ENCODE assay signal across 34 mouse cellular contexts in genomic region chr3:62650551-62650950, GRCm38 (mm10). TPM values are rescaled to one million over a fixed set of nuclear protein-coding genes. Genes with fewer than 3 reads are reported as not detected.
A peak's percentile ranks its signal among the peaks of the same experiment; 100 is the strongest.
DNase-seq lines count a peak whose midpoint lies in the region; ATAC-seq and TF ChIP-seq lines count a peak whose summit lies in the region.
"Had no signal": no experiment of that assay in that cellular context is flagged by ENCODE, and none has a peak within 500 bp of the region (broad histone marks: within the 10 kb centered on the region; RNA-seq: fewer than 3 reads in every experiment).

No protein-coding gene starts in this region.

- no peaks in the 10 kb centered on the region for H3K27me3 ChIP-seq in hindbrain, postnatal 0 days (ENCODE audit: insufficient read depth, low read length)
- no peaks in the 10 kb centered on the region for H3K27me3 ChIP-seq in hindbrain, embryonic 11.5 days (ENCODE audit: control insufficient read depth, insufficient read depth, low read length)
- H3K27me3 ChIP-seq in neural tube, embryonic 14.5 days (ENCODE audit: control insufficient read depth, insufficient read depth, low read length): no peaks in the 10 kb centered on the region
- no peaks in the 10 kb centered on the region for H3K27me3 ChIP-seq in midbrain, postnatal 0 days (ENCODE audit: insufficient read depth, low read length)
- no peaks in the 10 kb centered on the region for H3K27me3 ChIP-seq in embryonic facial prominence, embryonic 10.5 days (replicated peaks; ENCODE audit: low read depth, poor library complexity, severe bottlenecking)
- H3K27me3 ChIP-seq: embryonic facial prominence, embryonic 13.5 days; heart, embryonic 13.5 days; limb, embryonic 13.5 days had no signal

- WGBS in hindbrain, postnatal 0 days: 81% methylated on average over 1 of the region's 1 CpGs
- WGBS in hindbrain, embryonic 11.5 days: 97% methylated on average over 1 of the region's 1 CpGs
- WGBS in neural tube, embryonic 14.5 days: 54% methylated on average over 1 of the region's 1 CpGs
- WGBS in midbrain, postnatal 0 days: 68% methylated on average over 1 of the region's 1 CpGs
- 95% methylated on average over 1 of the region's 1 CpGs for WGBS in embryonic facial prominence, embryonic 10.5 days

- no peak overlapping the region for H3K9ac ChIP-seq in hindbrain, postnatal 0 days (replicated peaks; ENCODE audit: low read length)
- no peak overlapping the region for H3K9ac ChIP-seq in hindbrain, embryonic 11.5 days (ENCODE audit: low read depth, low read length)
- no peak overlapping the region for H3K9ac ChIP-seq in neural tube, embryonic 14.5 days (replicated peaks; ENCODE audit: low read depth, low read length)
- no peak overlapping the region for H3K9ac ChIP-seq in midbrain, postnatal 0 days (replicated peaks; ENCODE audit: low read length, poor library complexity, severe bottlenecking)
- H3K9ac ChIP-seq: embryonic facial prominence, embryonic 13.5 days; forebrain, postnatal 0 days; heart, embryonic 13.5 days; limb, embryonic 13.5 days; liver, postnatal 0 days had no signal

- no peak overlapping the region for H3K4me3 ChIP-seq in hindbrain, postnatal 0 days (ENCODE audit: low read length)
- H3K4me3 ChIP-seq in hindbrain, embryonic 11.5 days (ENCODE audit: low read depth, low read length): no peak overlapping the region
- no peak overlapping the region for H3K4me3 ChIP-seq in neural tube, embryonic 14.5 days (ENCODE audit: low read depth, low read length)
- no peak overlapping the region for H3K4me3 ChIP-seq in midbrain, postnatal 0 days (ENCODE audit: low read depth, low read length)
- no peak overlapping the region for H3K4me3 ChIP-seq in embryonic facial prominence, embryonic 10.5 days
- H3K4me3 ChIP-seq: embryonic facial prominence, embryonic 13.5 days; forebrain, embryonic 10.5 days; heart, embryonic 13.5 days; limb, embryonic 13.5 days had no signal

- H3K4me2 ChIP-seq in hindbrain, postnatal 0 days (ENCODE audit: low read depth, low read length): no peak overlapping the region
- no peak overlapping the region for H3K4me2 ChIP-seq in hindbrain, embryonic 11.5 days (replicated peaks; ENCODE audit: low read depth, low read length)
- H3K4me2 ChIP-seq in neural tube, embryonic 14.5 days (ENCODE audit: low read depth, low read length): no peak overlapping the region
- no peak overlapping the region for H3K4me2 ChIP-seq in midbrain, postnatal 0 days (ENCODE audit: low read depth, low read length, poor library complexity, severe bottlenecking)
- H3K4me2 ChIP-seq: embryonic facial prominence, embryonic 13.5 days; heart, embryonic 13.5 days; limb, embryonic 13.5 days; liver, embryonic 11.5 days had no signal

- 0 out of 2 replicates have a peak, but pooled peaks have one; percentile 63 for ATAC-seq in hindbrain, postnatal 0 days
- no peak for ATAC-seq in hindbrain, embryonic 11.5 days (ENCODE audit: low FRiP score)
- ATAC-seq in neural tube, embryonic 14.5 days (ENCODE audit: low read depth): peak; percentile 24; the same call in 1 of the 2 replicates
- ATAC-seq in midbrain, postnatal 0 days (ENCODE audit: low FRiP score): no peak
- ATAC-seq: activated CD4-positive, CD25-positive, alpha-beta regulatory T cell, adult 4 months; CD4-positive, CD25-positive, alpha-beta regulatory T cell, adult 4 months; forebrain, postnatal 0 days; intestine, embryonic 16.5 days; liver, postnatal 0 days had no signal

- peak; percentile 8 for DNase-seq in hindbrain, postnatal 0 days (ENCODE audit: low spot score)
- no peak for DNase-seq in hindbrain, embryonic 11.5 days (ENCODE audit: low spot score)
- DNase-seq in neural tube, embryonic 10.5 days (ENCODE audit: extremely low spot score, low spot score): no peak
- peak; percentile 32 for DNase-seq in midbrain, postnatal 0 days (ENCODE audit: low spot score)
- no peak for DNase-seq in spleen, adult 18-20 months
- DNase-seq in embryonic facial prominence, embryonic 10.5 days (ENCODE audit: low spot score): no peak
- DNase-seq: adrenal gland, adult 2 months; adrenal gland, postnatal 36 days; cerebellum, adult 9-10 months; embryo, embryonic 11 days; forebrain, postnatal 0 days; gastrocnemius, postnatal 10 days; heart, postnatal 10 days; kidney, adult 8-10 months; kidney, postnatal 10 days; layer of hippocampus, adult 9-11 months; liver, postnatal 0 days; lung, postnatal 36 days; right cerebral cortex, postnatal 4 days; thymus, adult 2 months; thymus, postnatal 36 days had no signal

- TF ChIP-seq CTCF in hindbrain, postnatal 0 days (IDR thresholded peaks at IDR 0.05; ENCODE audit: low read depth): no peak
- no peak for TF ChIP-seq CTCF in midbrain, postnatal 0 days (IDR thresholded peaks at IDR 0.05)

- H3K36me3 ChIP-seq in hindbrain, postnatal 0 days (ENCODE audit: insufficient read depth, low read length): no peaks in the 10 kb centered on the region
- no peaks in the 10 kb centered on the region for H3K36me3 ChIP-seq in hindbrain, embryonic 11.5 days (ENCODE audit: control insufficient read depth, insufficient read depth, low read length)
- H3K36me3 ChIP-seq in neural tube, embryonic 14.5 days (ENCODE audit: control insufficient read depth, insufficient read depth, low read length): no peaks in the 10 kb centered on the region
- H3K36me3 ChIP-seq in midbrain, postnatal 0 days (ENCODE audit: insufficient read depth, low read length): no peaks in the 10 kb centered on the region
- H3K36me3 ChIP-seq in embryonic facial prominence, embryonic 10.5 days (replicated peaks): no peaks in the 10 kb centered on the region
- H3K36me3 ChIP-seq: embryonic facial prominence, embryonic 13.5 days; forebrain, embryonic 10.5 days; heart, embryonic 13.5 days; limb, embryonic 13.5 days had no signal

- no peaks in the 10 kb centered on the region for H3K9me3 ChIP-seq in hindbrain, postnatal 0 days (ENCODE audit: low read length)
- H3K9me3 ChIP-seq in hindbrain, embryonic 11.5 days (ENCODE audit: control insufficient read depth, low read length): no peaks in the 10 kb centered on the region
- no peaks in the 10 kb centered on the region for H3K9me3 ChIP-seq in neural tube, embryonic 14.5 days (ENCODE audit: control insufficient read depth, low read length)
- H3K9me3 ChIP-seq in midbrain, postnatal 0 days (ENCODE audit: low read length): no peaks in the 10 kb centered on the region
- H3K9me3 ChIP-seq in embryonic facial prominence, embryonic 10.5 days: no peaks in the 10 kb centered on the region
- H3K9me3 ChIP-seq: embryonic facial prominence, embryonic 13.5 days; forebrain, embryonic 10.5 days; heart, embryonic 13.5 days; limb, embryonic 13.5 days had no signal

- H3K27ac ChIP-seq in hindbrain, postnatal 0 days: no peak overlapping the region
- no peak overlapping the region for H3K27ac ChIP-seq in hindbrain, embryonic 11.5 days (ENCODE audit: low read depth, low read length)
- no peak overlapping the region for H3K27ac ChIP-seq in neural tube, embryonic 14.5 days (ENCODE audit: low read depth, low read length)
- no peak overlapping the region for H3K27ac ChIP-seq in midbrain, postnatal 0 days (ENCODE audit: low read depth, low read length)
- H3K27ac ChIP-seq in embryonic facial prominence, embryonic 10.5 days (replicated peaks): no peak overlapping the region
- H3K27ac ChIP-seq: embryonic facial prominence, embryonic 13.5 days; forebrain, embryonic 10.5 days; heart, embryonic 13.5 days; limb, embryonic 13.5 days had no signal

- no peaks in the 10 kb centered on the region for H3K4me1 ChIP-seq in hindbrain, postnatal 0 days (ENCODE audit: insufficient read depth, low read length)
- no peaks in the 10 kb centered on the region for H3K4me1 ChIP-seq in hindbrain, embryonic 11.5 days (replicated peaks; ENCODE audit: control insufficient read depth, insufficient read depth, low read length)
- H3K4me1 ChIP-seq in neural tube, embryonic 14.5 days (ENCODE audit: control insufficient read depth, insufficient read depth, low read length): no peaks in the 10 kb centered on the region
- H3K4me1 ChIP-seq in midbrain, postnatal 0 days (ENCODE audit: insufficient read depth, low read length): no peaks in the 10 kb centered on the region
- no peaks in the 10 kb centered on the region for H3K4me1 ChIP-seq in embryonic facial prominence, embryonic 10.5 days
- H3K4me1 ChIP-seq: embryonic facial prominence, embryonic 13.5 days; forebrain, embryonic 10.5 days; heart, embryonic 13.5 days; limb, embryonic 13.5 days had no signal

RNA-seq across cellular contexts. Expression of gene Gpr149, which starts 45.6 kb away (rescaled TPM):
- total RNA-seq in hindbrain, postnatal 0 days (2014; rRNA removed): 2.5 and 4.1 TPM in 2 replicates
- 3.9 and 4.1 TPM in 2 replicates for polyA plus RNA-seq in hindbrain, postnatal 0 days (2015; fragmentation: Nextera tagmentation; extraction: Ambion mirVana)
- polyA plus RNA-seq in hindbrain, embryonic 11.5 days (2014; fragmentation: Nextera tagmentation; extraction: Ambion mirVana): 0.14 and 0.57 TPM in 2 replicates
- polyA plus RNA-seq in neural tube, embryonic 14.5 days (2014; fragmentation: Nextera tagmentation; extraction: Ambion mirVana): 4.3 and 8.4 TPM in 2 replicates
- 3.8 and 6.2 TPM in 2 replicates for total RNA-seq in midbrain, postnatal 0 days (2014; rRNA removed)
- 4.3 and 4.8 TPM in 2 replicates for polyA plus RNA-seq in midbrain, postnatal 0 days (2015; fragmentation: Nextera tagmentation; extraction: Ambion mirVana)
- polyA plus RNA-seq in embryonic facial prominence, embryonic 10.5 days (2016; fragmentation: Nextera tagmentation; extraction: Ambion mirVana): 0.05 and 0.15 TPM in 2 replicates
- total RNA-seq: adrenal gland, adult 2 months; adrenal gland, postnatal 36 days; heart, adult 8-10 months; heart, postnatal 10 days; hematopoietic stem cell, adult 5-6 weeks; monocyte, adult 5-6 weeks had no signal
- polyA plus RNA-seq: adrenal gland, adult 2 months; CD4-positive, CD25-positive, alpha-beta regulatory T cell, adult 4 months; gonadal fat pad, adult 2 months; heart, embryonic 13.5 days; liver, embryonic 11.5 days; liver, postnatal 0 days; thymus, adult 2 months had no signal

Comparison
In these comparisons a context has a peak if more than half of its experiments do, and no peak if none do; other contexts are left out.
1. ATAC-seq: peak in hindbrain, postnatal 0 days (single experiment) and neural tube, embryonic 14.5 days (single experiment); none in hindbrain, embryonic 11.5 days (single experiment) and midbrain, postnatal 0 days (single experiment).
2. DNase-seq: peak in hindbrain, postnatal 0 days (single experiment) and midbrain, postnatal 0 days (single experiment); none in hindbrain, embryonic 11.5 days (single experiment), neural tube, embryonic 10.5 days (single experiment), spleen, adult 18-20 months (0 of 2) and embryonic facial prominence, embryonic 10.5 days (single experiment).